Mouse (Mus musculus): ENCODE results near the gene Sncb. TPM values are rescaled to one million over a fixed set of nuclear protein-coding genes. Genes with fewer than 3 reads are reported as not detected.

Gene Sncb
- polyA plus RNA-seq, 1 experiment from 2014 or later, result not detected

GRCm38 (mm10) chr13:54760906-54761305, 5.5 kb downstream of the Sncb start:
- 74% methylated on average over 7 of the region's 7 CpGs for WGBS
- peaks cover 62% of the 10 kb centered on the region for H3K27me3 ChIP-seq (replicated peaks; ENCODE audit: control insufficient read depth, insufficient read depth, low read length)
- no peaks in the 10 kb centered on the region for H3K4me1 ChIP-seq (replicated peaks; ENCODE audit: control insufficient read depth, insufficient read depth, low read length)
- H3K36me3 ChIP-seq (ENCODE audit: control insufficient read depth, insufficient read depth, low read length), result no peaks in the 10 kb centered on the region
- no peak overlapping the region for H3K9ac ChIP-seq (ENCODE audit: low read depth, low read length)
- no peak overlapping the region for H3K27ac ChIP-seq (ENCODE audit: low read depth, low read length)
- ATAC-seq (replicated peaks; ENCODE audit: low FRiP score), result no peak
- DNase-seq (ENCODE audit: low spot score), result no peak
- H3K4me2 ChIP-seq, result no peak overlapping the region
- H3K9me3 ChIP-seq (ENCODE audit: control insufficient read depth, low read length), result no peaks in the 10 kb centered on the region
- H3K4me3 ChIP-seq (ENCODE audit: low read depth, low read length), result no peak overlapping the region

GRCm38 (mm10) chr13:54760164-54760795, 6.1 kb downstream of the Sncb start:
- no peak for DNase-seq (ENCODE audit: low spot score)

GRCm38 (mm10) chr13:54759496-54759895, 6.9 kb downstream of the Sncb start:
- Histone ChIP-seq H3K27me3 (replicated peaks; ENCODE audit: control insufficient read depth, insufficient read depth, low read length) (peaks cover 51% of the 10 kb centered on the region), H3K4me1 (replicated peaks; ENCODE audit: control insufficient read depth, insufficient read depth, low read length) (no peaks in the 10 kb centered on the region), H3K36me3 (ENCODE audit: control insufficient read depth, insufficient read depth, low read length) (no peaks in the 10 kb centered on the region), H3K4me3 (ENCODE audit: low read depth, low read length) (no peak overlapping the region), H3K27ac (ENCODE audit: low read depth, low read length) (no peak overlapping the region), H3K4me2 (no peak overlapping the region), H3K9me3 (ENCODE audit: control insufficient read depth, low read length) (no peaks in the 10 kb centered on the region), H3K9ac (ENCODE audit: low read depth, low read length) (no peak overlapping the region)
- no peak for ATAC-seq (replicated peaks; ENCODE audit: low FRiP score)
- 18% methylated on average over 7 of the region's 7 CpGs for WGBS
- DNase-seq (ENCODE audit: low spot score), result no peak

More at GRCm38 (mm10) chr13:54760164-54760795, 6.1 kb downstream of the Sncb start:
- ATAC-seq (replicated peaks; ENCODE audit: low FRiP score), result no peak
- WGBS, result 56% methylated on average over 8 of the region's 8 CpGs
- no peak overlapping the region for H3K9ac ChIP-seq (ENCODE audit: low read depth, low read length)
- H3K4me3 ChIP-seq (ENCODE audit: low read depth, low read length), result no peak overlapping the region
- no peaks in the 10 kb centered on the region for H3K9me3 ChIP-seq (ENCODE audit: control insufficient read depth, low read length)
- H3K4me2 ChIP-seq, result no peak overlapping the region
- H3K36me3 ChIP-seq (ENCODE audit: control insufficient read depth, insufficient read depth, low read length), result no peaks in the 10 kb centered on the region
- H3K27me3 ChIP-seq (replicated peaks; ENCODE audit: control insufficient read depth, insufficient read depth, low read length), result peaks cover 59% of the 10 kb centered on the region
- H3K4me1 ChIP-seq (replicated peaks; ENCODE audit: control insufficient read depth, insufficient read depth, low read length), result no peaks in the 10 kb centered on the region
- H3K27ac ChIP-seq (ENCODE audit: low read depth, low read length), result no peak overlapping the region

- H3K4me3 ChIP-seq (ENCODE audit: low read depth, low read length), result no peak overlapping the region
- 6% methylated on average over 29 of the region's 29 CpGs for WGBS
- ATAC-seq (replicated peaks; ENCODE audit: low FRiP score), result no peak
These were observed 7.5 kb downstream of the Sncb start for GRCm38 (mm10) chr13:54758756-54759470.

GRCm38 (mm10) chr13:54758045-54758755, 8.2 kb downstream of the Sncb start:
- peak; percentile 79 for DNase-seq (ENCODE audit: low spot score)
- under 1% methylated on average over 43 of the region's 43 CpGs for WGBS
- Histone ChIP-seq H3K27ac (ENCODE audit: low read depth, low read length) (no peak overlapping the region), H3K36me3 (ENCODE audit: control insufficient read depth, insufficient read depth, low read length) (no peaks in the 10 kb centered on the region), H3K4me2 (peak overlapping the region; percentile 66), H3K9me3 (ENCODE audit: control insufficient read depth, low read length) (no peaks in the 10 kb centered on the region), H3K4me1 (replicated peaks; ENCODE audit: control insufficient read depth, insufficient read depth, low read length) (no peaks in the 10 kb centered on the region), H3K27me3 (replicated peaks; ENCODE audit: control insufficient read depth, insufficient read depth, low read length) (peaks cover 42% of the 10 kb centered on the region), H3K9ac (ENCODE audit: low read depth, low read length) (no peak overlapping the region), H3K4me3 (ENCODE audit: low read depth, low read length) (peak overlapping the region; percentile 44)
- ATAC-seq (replicated peaks; ENCODE audit: low FRiP score), result peak; percentile 70

More at GRCm38 (mm10) chr13:54758756-54759470, 7.5 kb downstream of the Sncb start:
- Histone ChIP-seq H3K27ac (ENCODE audit: low read depth, low read length) (no peak overlapping the region), H3K36me3 (ENCODE audit: control insufficient read depth, insufficient read depth, low read length) (no peaks in the 10 kb centered on the region), H3K4me1 (replicated peaks; ENCODE audit: control insufficient read depth, insufficient read depth, low read length) (no peaks in the 10 kb centered on the region), H3K9me3 (ENCODE audit: control insufficient read depth, low read length) (no peaks in the 10 kb centered on the region), H3K4me2 (peak overlapping the region; percentile 66), H3K9ac (ENCODE audit: low read depth, low read length) (no peak overlapping the region), H3K27me3 (replicated peaks; ENCODE audit: control insufficient read depth, insufficient read depth, low read length) (peaks cover 49% of the 10 kb centered on the region)
- no peak for DNase-seq (ENCODE audit: low spot score)

GRCm38 (mm10) chr13:54757093-54757830, 9.1 kb downstream of the Sncb start:
- Histone ChIP-seq H3K9me3 (ENCODE audit: control insufficient read depth, low read length) (no peaks in the 10 kb centered on the region), H3K36me3 (ENCODE audit: control insufficient read depth, insufficient read depth, low read length) (no peaks in the 10 kb centered on the region), H3K27me3 (replicated peaks; ENCODE audit: control insufficient read depth, insufficient read depth, low read length) (peaks cover 36% of the 10 kb centered on the region), H3K4me1 (replicated peaks; ENCODE audit: control insufficient read depth, insufficient read depth, low read length) (no peaks in the 10 kb centered on the region), H3K4me2 (peak overlapping the region; percentile 66), H3K9ac (ENCODE audit: low read depth, low read length) (no peak overlapping the region), H3K4me3 (ENCODE audit: low read depth, low read length) (peak overlapping the region; percentile 44; the same call in 1 of the 2 replicates), H3K27ac (ENCODE audit: low read depth, low read length) (no peak overlapping the region)
- DNase-seq (ENCODE audit: low spot score), result no peak
- WGBS, result 53% methylated on average over 10 of the region's 10 CpGs
- ATAC-seq (replicated peaks; ENCODE audit: low FRiP score), result no peak

GRCm38 (mm10) chr13:54756156-54756712, 10.2 kb downstream of the Sncb start:
- ATAC-seq (replicated peaks; ENCODE audit: low FRiP score) (no peak), DNase-seq (ENCODE audit: low spot score) (no peak)
- Histone ChIP-seq H3K27ac (ENCODE audit: low read depth, low read length) (no peak overlapping the region), H3K9me3 (ENCODE audit: control insufficient read depth, low read length) (no peaks in the 10 kb centered on the region), H3K9ac (ENCODE audit: low read depth, low read length) (no peak overlapping the region), H3K27me3 (replicated peaks; ENCODE audit: control insufficient read depth, insufficient read depth, low read length) (peaks cover 40% of the 10 kb centered on the region), H3K4me2 (no peak overlapping the region), H3K36me3 (ENCODE audit: control insufficient read depth, insufficient read depth, low read length) (no peaks in the 10 kb centered on the region), H3K4me3 (ENCODE audit: low read depth, low read length) (no peak overlapping the region), H3K4me1 (replicated peaks; ENCODE audit: control insufficient read depth, insufficient read depth, low read length) (no peaks in the 10 kb centered on the region)
- 74% methylated on average over 8 of the region's 8 CpGs for WGBS

GRCm38 (mm10) chr13:54755201-54755830, 11.1 kb downstream of the Sncb start:
- Histone ChIP-seq H3K9ac (ENCODE audit: low read depth, low read length) (no peak overlapping the region), H3K4me2 (no peak overlapping the region), H3K27ac (ENCODE audit: low read depth, low read length) (no peak overlapping the region), H3K4me1 (replicated peaks; ENCODE audit: control insufficient read depth, insufficient read depth, low read length) (no peaks in the 10 kb centered on the region), H3K36me3 (ENCODE audit: control insufficient read depth, insufficient read depth, low read length) (no peaks in the 10 kb centered on the region), H3K9me3 (ENCODE audit: control insufficient read depth, low read length) (no peaks in the 10 kb centered on the region), H3K27me3 (replicated peaks; ENCODE audit: control insufficient read depth, insufficient read depth, low read length) (peaks cover 44% of the 10 kb centered on the region), H3K4me3 (ENCODE audit: low read depth, low read length) (no peak overlapping the region)
- 24% methylated on average over 9 of the region's 9 CpGs for WGBS
- no peak for ATAC-seq (replicated peaks; ENCODE audit: low FRiP score)
- DNase-seq (ENCODE audit: low spot score), result no peak
